Mouse (Mus musculus) stomach, embryonic 14.5 days (tissue): ENCODE measurements around the gene Acsl6. TPM values are rescaled to one million over a fixed set of nuclear protein-coding genes. Genes with fewer than 3 reads are reported as not detected.

Source experiments
- polyA plus RNA-seq: library from polyadenylated mRNA; unstranded; fragments of >200 nt; fragmentation: Nextera tagmentation; extraction: Ambion mirVana; gene quantifications from 2 replicates; pipeline ENCODE4 v1.2.1, GENCODE M21; 2014

The Acsl6 gene
- polyA plus RNA-seq, 1 experiment from 2014 or later: 2.4 TPM

Other genes with a start within 250 kb of the Acsl6 start
- 71.1 and 76.7 TPM in 2 replicates for gene Pdlim4, start 234.8 kb upstream of the Acsl6 start, polyA plus RNA-seq
- 46.9 and 56.4 TPM in 2 replicates for gene P4ha2, start 203.7 kb upstream of the Acsl6 start, polyA plus RNA-seq
- not detected in 2 replicates for gene Csf2, start 54.1 kb upstream of the Acsl6 start, polyA plus RNA-seq
- not detected in 2 replicates for gene Il3, start 36.5 kb upstream of the Acsl6 start, polyA plus RNA-seq
- 0.29 TPM in 1 of 2 replicates, not detected in the other for gene Meikin, start 66.9 kb downstream of the Acsl6 start, polyA plus RNA-seq
- 18.1 and 18.2 TPM in 2 replicates for gene Fnip1, start 134.4 kb downstream of the Acsl6 start, polyA plus RNA-seq
- 39.4 and 42.0 TPM in 2 replicates for gene Rapgef6, start 219.0 kb downstream of the Acsl6 start, polyA plus RNA-seq